Mouse (Mus musculus) E14TG2a.4 (cell line): ENCODE measurements around the gene Tmem216.

Experiments
- CTCF ChIP-seq: conservative IDR thresholded peaks from 2 replicates; pipeline ENCODE4 v1.5.1; 2014; ENCODE audit warnings: low read length
- NANOG ChIP-seq: IDR thresholded peaks from 2 replicates; pipeline ENCODE4 v1.6.1; 2014; ENCODE audit warnings: borderline replicate concordance, low read length, mixed read lengths
- POU5F1 ChIP-seq: IDR thresholded peaks from 2 replicates; pipeline ENCODE4 v1.6.1; 2014; ENCODE audit warnings: low read length, borderline replicate concordance

GRCm38 (mm10) chr19:10562351-10562750 lies 6.3 kb upstream of the Tmem216 start:
- TF ChIP-seq CTCF (no peak), POU5F1 (no peak), NANOG (no peak)
